Mouse (Mus musculus): ENCODE measurements around the gene Pcsk2. TPM values are rescaled to one million over a fixed set of nuclear protein-coding genes. Genes with fewer than 3 reads are reported as not detected.

The Pcsk2 gene
- polyA plus RNA-seq, 1 experiment from 2014 or later: 7.2 TPM

GRCm38 (mm10) chr2:143847291-143847690 is 301.3 kb downstream of the Pcsk2 start:
- H3K9me3 ChIP-seq (replicated peaks): no peaks in the 10 kb centered on the region
- WGBS: 78% methylated on average over 3 of the region's 3 CpGs
- no peak overlapping the region for H3K4me3 ChIP-seq
- no peak overlapping the region for H3K9ac ChIP-seq
- ATAC-seq: no peak
- H3K36me3 ChIP-seq (ENCODE audit: poor library complexity, severe bottlenecking): no peaks in the 10 kb centered on the region
- no peaks in the 10 kb centered on the region for H3K4me1 ChIP-seq
- H3K27ac ChIP-seq: no peak overlapping the region
- no peak overlapping the region for H3K4me2 ChIP-seq
- no peaks in the 10 kb centered on the region for H3K27me3 ChIP-seq

- Histone ChIP-seq H3K27ac (no peak overlapping the region), H3K4me2 (no peak overlapping the region), H3K4me3 (no peak overlapping the region), H3K27me3 (no peaks in the 10 kb centered on the region), H3K4me1 (no peaks in the 10 kb centered on the region), H3K9ac (no peak overlapping the region), H3K36me3 (ENCODE audit: poor library complexity, severe bottlenecking) (no peaks in the 10 kb centered on the region), H3K9me3 (replicated peaks) (no peaks in the 10 kb centered on the region)
- WGBS: 83% methylated on average over 12 of the region's 12 CpGs
- ATAC-seq: peak; percentile 75; the same call in 1 of the 2 replicates
Measured at GRCm38 (mm10) chr2:143851354-143852221, 305.6 kb downstream of the Pcsk2 start.

GRCm38 (mm10) chr2:143852295-143853275 is 306.6 kb downstream of the Pcsk2 start:
- H3K4me1 ChIP-seq: no peaks in the 10 kb centered on the region
- no peaks in the 10 kb centered on the region for H3K36me3 ChIP-seq (ENCODE audit: poor library complexity, severe bottlenecking)
- H3K4me2 ChIP-seq: no peak overlapping the region
- WGBS: 69% methylated on average over 18 of the region's 18 CpGs
- no peaks in the 10 kb centered on the region for H3K27me3 ChIP-seq
- no peak overlapping the region for H3K9ac ChIP-seq
- no peak overlapping the region for H3K4me3 ChIP-seq
- no peak for ATAC-seq
- H3K27ac ChIP-seq: no peak overlapping the region
- no peaks in the 10 kb centered on the region for H3K9me3 ChIP-seq (replicated peaks)

GRCm38 (mm10) chr2:143853447-143853846 is 307.5 kb downstream of the Pcsk2 start:
- H3K4me2 ChIP-seq: no peak overlapping the region
- no peaks in the 10 kb centered on the region for H3K4me1 ChIP-seq
- H3K27ac ChIP-seq: no peak overlapping the region
- H3K9me3 ChIP-seq (replicated peaks): no peaks in the 10 kb centered on the region
- no peak overlapping the region for H3K9ac ChIP-seq
- 81% methylated on average over 4 of the region's 4 CpGs for WGBS
- H3K27me3 ChIP-seq: 0 out of 2 replicates have a peak, but pooled peaks cover 2% of the 10 kb centered on the region
- H3K4me3 ChIP-seq: no peak overlapping the region
- H3K36me3 ChIP-seq (ENCODE audit: poor library complexity, severe bottlenecking): no peaks in the 10 kb centered on the region
- no peak for ATAC-seq

- H3K4me3 ChIP-seq: no peak overlapping the region
- peaks cover 10% of the 10 kb centered on the region; the same call in 1 of the 2 replicates for H3K4me1 ChIP-seq
- 63% methylated on average over 2 of the region's 2 CpGs for WGBS
- H3K9me3 ChIP-seq (replicated peaks): no peaks in the 10 kb centered on the region
- H3K9ac ChIP-seq: no peak overlapping the region
- no peaks in the 10 kb centered on the region for H3K36me3 ChIP-seq (ENCODE audit: poor library complexity, severe bottlenecking)
- H3K27me3 ChIP-seq: peaks cover 41% of the 10 kb centered on the region
- H3K27ac ChIP-seq: no peak overlapping the region
- ATAC-seq: no peak
- H3K4me2 ChIP-seq: no peak overlapping the region
Measured at GRCm38 (mm10) chr2:143859166-143859565, 313.2 kb downstream of the Pcsk2 start.

- Histone ChIP-seq H3K27ac (no peak within 1 kb of the TSS), H3K27me3 (peaks cover 53% of the 10 kb centered on the region), H3K4me1 (peaks cover 10% of the 10 kb centered on the region; the same call in 1 of the 2 replicates), H3K4me2 (peak within 1 kb of the TSS; percentile 68), H3K9ac (peak within 1 kb of the TSS; percentile 77), H3K9me3 (replicated peaks) (no peaks in the 10 kb centered on the region), H3K4me3 (peak within 1 kb of the TSS; percentile 46), H3K36me3 (ENCODE audit: poor library complexity, severe bottlenecking) (no peaks in the 10 kb centered on the region)
- under 1% methylated on average over 86 of the region's 86 CpGs for WGBS
- peak; percentile 91 for ATAC-seq
Measured at GRCm38 (mm10) chr2:143862484-143863231, 316.7 kb downstream of the Pcsk2 start, which contains the start of gene Bfsp1. TSS of gene Bfsp1 (minus strand) at chr2:143863173.

- Histone ChIP-seq H3K9ac (no peak overlapping the region), H3K4me3 (no peak overlapping the region), H3K27me3 (peaks cover 43% of the 10 kb centered on the region), H3K27ac (no peak overlapping the region), H3K4me2 (no peak overlapping the region), H3K36me3 (ENCODE audit: poor library complexity, severe bottlenecking) (no peaks in the 10 kb centered on the region), H3K4me1 (peaks cover 10% of the 10 kb centered on the region; the same call in 1 of the 2 replicates), H3K9me3 (replicated peaks) (no peaks in the 10 kb centered on the region)
- 80% methylated on average over 8 of the region's 8 CpGs for WGBS
- no peak for ATAC-seq
Measured at GRCm38 (mm10) chr2:143864600-143864999, 318.6 kb downstream of the Pcsk2 start.
